In the genomic region with DNA sequence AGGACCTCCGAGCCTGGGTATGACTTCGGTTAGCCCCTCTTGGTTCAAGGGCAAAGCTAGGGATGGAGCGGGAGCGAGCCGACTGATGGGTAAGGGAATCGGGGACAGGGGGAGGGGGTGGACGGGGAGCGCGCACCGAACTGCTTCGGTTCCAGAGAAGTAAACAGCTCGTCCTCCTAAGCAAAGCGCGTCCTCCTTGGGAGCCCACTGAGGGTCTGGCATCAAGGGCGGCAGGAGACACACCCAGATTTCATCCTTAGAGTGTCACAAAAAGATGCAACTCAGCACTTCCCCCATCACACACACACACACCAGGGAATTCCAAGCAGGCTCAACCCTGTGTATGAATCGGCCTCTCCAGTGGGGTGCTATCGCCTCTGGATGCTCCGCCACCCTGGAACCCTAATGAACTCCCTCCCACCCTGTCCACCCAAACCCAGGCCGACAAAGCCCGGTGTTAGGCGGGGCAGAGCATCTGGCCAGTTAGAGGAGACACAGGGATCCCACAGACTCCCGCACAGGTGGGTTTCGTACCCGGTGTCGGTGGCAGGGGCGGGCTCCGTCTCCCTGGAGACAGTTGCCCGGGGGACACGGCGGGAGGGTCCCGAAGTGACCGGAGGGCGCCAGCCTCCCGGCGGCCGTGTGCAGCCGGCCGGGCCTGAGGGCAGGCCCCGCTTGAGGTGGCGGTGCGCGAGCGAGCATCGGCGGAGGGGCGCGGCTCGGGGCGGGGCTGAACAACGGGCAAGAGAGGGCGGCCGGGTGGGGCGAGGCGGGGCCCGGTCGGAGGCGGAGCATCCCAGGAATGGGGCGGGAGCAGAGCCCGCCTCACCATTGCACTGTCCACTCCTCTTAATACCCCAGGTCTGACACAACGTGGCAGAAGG, we compare ENCODE assay signal across 7 mouse cellular contexts. TPM values are rescaled to one million over a fixed set of nuclear protein-coding genes. Genes with fewer than 3 reads are reported as not detected.
DNase-seq lines count a peak whose midpoint lies in the region; ATAC-seq and TF ChIP-seq lines count a peak whose summit lies in the region.

No protein-coding gene starts in this region.

- peak; percentile 87 for ATAC-seq in heart, embryonic 11.5 days (replicated peaks; ENCODE audit: insufficient number of reproducible peaks, low FRiP score, low TSS enrichment)
- ATAC-seq in kidney, embryonic 15.5 days (replicated peaks; ENCODE audit: low FRiP score): peak; percentile 91
- ATAC-seq in midbrain, postnatal 0 days (ENCODE audit: low FRiP score): peak; percentile 88

- H3K4me3 ChIP-seq in embryonic fibroblast, embryonic 13.5 days (ENCODE audit: insufficient read depth, low read length): peak overlapping the region; percentile 58
- H3K4me3 ChIP-seq in heart, embryonic 11.5 days (ENCODE audit: low read depth, low read length): peak overlapping the region; percentile 66
- H3K4me3 ChIP-seq in kidney, embryonic 15.5 days (replicated peaks): peak overlapping the region; percentile 64
- H3K4me3 ChIP-seq in liver, adult 2 months (ENCODE audit: insufficient read depth, low read depth, low read length): peak overlapping the region; percentile 36; the same call in 1 of the 2 replicates
- peak overlapping the region; percentile 71 for H3K4me3 ChIP-seq in midbrain, postnatal 0 days (ENCODE audit: low read depth, low read length)

- H3K4me1 ChIP-seq in embryonic fibroblast, embryonic 13.5 days (ENCODE audit: control insufficient read depth, insufficient read depth, low read length): no peaks in the 10 kb centered on the region
- peaks cover 6% of the 10 kb centered on the region; the same call in 1 of the 2 replicates for H3K4me1 ChIP-seq in heart, embryonic 11.5 days (ENCODE audit: control insufficient read depth, insufficient read depth, low read length)
- H3K4me1 ChIP-seq in kidney, embryonic 15.5 days: peaks cover 31% of the 10 kb centered on the region
- H3K4me1 ChIP-seq in liver, adult 2 months (ENCODE audit: control insufficient read depth, insufficient read depth, low read length): no peaks in the 10 kb centered on the region
- H3K4me1 ChIP-seq in midbrain, postnatal 0 days (ENCODE audit: insufficient read depth, low read length): no peaks in the 10 kb centered on the region

- peak; percentile 29 for DNase-seq in c-Kit-negative CD71-positive TER-119-positive erythroid progenitor cells, embryonic 14.5 days (ENCODE audit: low read depth, low spot score)
- DNase-seq in liver, adult 2 months (ENCODE audit: extremely low read depth, low read depth, low spot score): no peak
- peak; percentile 70 for DNase-seq in midbrain, postnatal 0 days (ENCODE audit: low spot score)
- DNase-seq in spleen, postnatal 4 days (ENCODE audit: low spot score in 2 of 2): peak; percentile 70 to 83

- no peaks in the 10 kb centered on the region for H3K79me2 ChIP-seq in liver, adult 2 months (ENCODE audit: control insufficient read depth, insufficient read depth, low read length)

- 0 out of 2 replicates have a peak, but pooled peaks cover 3% of the 10 kb centered on the region for H3K9me3 ChIP-seq in heart, embryonic 11.5 days (replicated peaks; ENCODE audit: control insufficient read depth, low read length)
- no peaks in the 10 kb centered on the region for H3K9me3 ChIP-seq in kidney, embryonic 15.5 days (replicated peaks)
- no peaks in the 10 kb centered on the region for H3K9me3 ChIP-seq in midbrain, postnatal 0 days (ENCODE audit: low read length)

- H3K4me2 ChIP-seq in heart, embryonic 11.5 days: peak overlapping the region; percentile 93
- H3K4me2 ChIP-seq in kidney, embryonic 15.5 days: peak overlapping the region; percentile 96
- H3K4me2 ChIP-seq in midbrain, postnatal 0 days (ENCODE audit: low read depth, low read length, poor library complexity, severe bottlenecking): peak overlapping the region; percentile 83

- TF ChIP-seq POLR2A in embryonic fibroblast, embryonic 13.5 days (IDR thresholded peaks at IDR 0.05; ENCODE audit: low read depth, low read length): peak; percentile 66
- TF ChIP-seq POLR2A in liver, adult 2 months (IDR thresholded peaks at IDR 0.05; ENCODE audit: extremely low read depth, insufficient read depth, low read length): no peak

- TF ChIP-seq CTCF in embryonic fibroblast, embryonic 13.5 days (IDR thresholded peaks at IDR 0.05; ENCODE audit: borderline replicate concordance, insufficient read depth, low read length): no peak
- TF ChIP-seq CTCF in liver, adult 2 months (IDR thresholded peaks at IDR 0.05; ENCODE audit: low read depth, low read length): no peak
- no peak for TF ChIP-seq CTCF in midbrain, postnatal 0 days (IDR thresholded peaks at IDR 0.05)

- H3K27me3 ChIP-seq in heart, embryonic 11.5 days (ENCODE audit: control insufficient read depth, insufficient read depth, low read length): peaks cover 19% of the 10 kb centered on the region
- peaks cover 27% of the 10 kb centered on the region for H3K27me3 ChIP-seq in kidney, embryonic 15.5 days
- peaks cover 5% of the 10 kb centered on the region for H3K27me3 ChIP-seq in liver, adult 2 months (ENCODE audit: control insufficient read depth, insufficient read depth, low read length)
- no peaks in the 10 kb centered on the region for H3K27me3 ChIP-seq in midbrain, postnatal 0 days (ENCODE audit: insufficient read depth, low read length)

- under 1% methylated on average over 56 of the region's 60 CpGs for WGBS in heart, embryonic 11.5 days (ENCODE audit: insufficient replicate concordance)
- WGBS in kidney, embryonic 15.5 days: 4% methylated on average over 59 of the region's 60 CpGs
- 6% methylated on average over 57 of the region's 60 CpGs for WGBS in liver, adult 2 months
- WGBS in midbrain, postnatal 0 days: 1% methylated on average over 57 of the region's 60 CpGs

- peak overlapping the region; percentile 64; the same call in 1 of the 2 replicates for H3K9ac ChIP-seq in heart, embryonic 11.5 days (ENCODE audit: low read depth, low read length)
- H3K9ac ChIP-seq in kidney, embryonic 15.5 days: peak overlapping the region; percentile 49
- H3K9ac ChIP-seq in liver, adult 2 months (ENCODE audit: low read depth, low read length): no peak overlapping the region
- H3K9ac ChIP-seq in midbrain, postnatal 0 days (replicated peaks; ENCODE audit: low read length, poor library complexity, severe bottlenecking): peak overlapping the region; percentile 87

- no peaks in the 10 kb centered on the region for H3K36me3 ChIP-seq in heart, embryonic 11.5 days (ENCODE audit: control insufficient read depth, insufficient read depth, low read length)
- H3K36me3 ChIP-seq in kidney, embryonic 15.5 days: no peaks in the 10 kb centered on the region
- H3K36me3 ChIP-seq in liver, adult 2 months (ENCODE audit: control insufficient read depth, insufficient read depth, low read length): no peaks in the 10 kb centered on the region
- H3K36me3 ChIP-seq in midbrain, postnatal 0 days (ENCODE audit: insufficient read depth, low read length): no peaks in the 10 kb centered on the region

- H3K27ac ChIP-seq in embryonic fibroblast, embryonic 13.5 days (ENCODE audit: insufficient read depth, low read length): no peak overlapping the region
- no peak overlapping the region for H3K27ac ChIP-seq in heart, embryonic 11.5 days (ENCODE audit: low read depth, low read length)
- no peak overlapping the region for H3K27ac ChIP-seq in kidney, embryonic 15.5 days
- H3K27ac ChIP-seq in liver, adult 2 months (replicated peaks; ENCODE audit: insufficient read depth, low read depth, low read length): no peak overlapping the region
- peak overlapping the region; percentile 88 for H3K27ac ChIP-seq in midbrain, postnatal 0 days (ENCODE audit: low read depth, low read length)

RNA-seq across cellular contexts. Expression of a gene that starts 26.8 kb away (rescaled TPM):
- polyA plus RNA-seq in embryonic fibroblast, embryonic 13.5 days (2011; ENCODE audit: insufficient read length, low read depth, missing spikeins): 3.6 and 4.3 TPM in 2 replicates
- polyA plus RNA-seq in heart, embryonic 11.5 days (2014; fragmentation: Nextera tagmentation; extraction: Ambion mirVana): 2.3 and 3.2 TPM in 2 replicates
- polyA plus RNA-seq in kidney, embryonic 15.5 days (2015; fragmentation: Nextera tagmentation; extraction: Ambion mirVana): 4.2 and 4.8 TPM in 2 replicates
- total RNA-seq in liver, adult 2 months (2014; rRNA removed): 2.3 and 3.0 TPM in 2 replicates
- polyA plus RNA-seq in liver, adult 2 months (2012; rRNA removed): 1.6 and 2.2 TPM in 2 replicates
- total RNA-seq in midbrain, postnatal 0 days (2014; rRNA removed): 15.9 and 18.5 TPM in 2 replicates
- polyA plus RNA-seq in midbrain, postnatal 0 days (2015; fragmentation: Nextera tagmentation; extraction: Ambion mirVana): 9.7 and 10.4 TPM in 2 replicates
